Mouse (Mus musculus) neural tube, embryonic 10.5 days (tissue): ENCODE measurements around the gene Mroh7.
"Not testable (repeated sequence)": the region's sequence is repeated elsewhere in the genome, so short reads cannot be mapped to it uniquely, and the experiment has no call there.

Experiments used
- DNase-seq: peaks from one replicate; pipeline ENCODE4 v3.0.0-alpha.2; 2017; ENCODE audit warnings: low spot score; ENCODE audit errors: extremely low spot score

Gene Mroh7

DNA sequence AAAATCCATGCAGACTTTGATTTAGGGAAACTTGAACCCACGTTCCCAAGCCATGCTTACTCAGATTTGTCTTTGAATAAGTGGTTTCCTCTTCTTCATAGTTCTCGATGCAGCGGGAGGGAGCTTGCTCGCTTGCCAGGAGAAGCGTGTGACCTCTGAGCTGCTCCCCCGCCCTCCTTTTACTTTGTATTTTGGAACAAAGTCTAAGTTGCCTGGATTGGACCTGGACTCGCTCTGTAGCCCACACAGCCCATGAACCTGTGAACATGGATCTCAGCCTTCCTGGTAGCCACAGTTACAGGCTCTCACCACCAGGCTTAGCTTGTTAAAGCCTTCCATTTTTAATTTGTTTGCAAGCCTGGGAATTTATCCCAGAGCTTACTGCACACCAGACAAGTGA, at the start of gene Mroh7:
Mroh7 (minus strand) TSS at position 112 of the 400 bp plus-strand sequence.
- DNase-seq: no peak

DNA sequence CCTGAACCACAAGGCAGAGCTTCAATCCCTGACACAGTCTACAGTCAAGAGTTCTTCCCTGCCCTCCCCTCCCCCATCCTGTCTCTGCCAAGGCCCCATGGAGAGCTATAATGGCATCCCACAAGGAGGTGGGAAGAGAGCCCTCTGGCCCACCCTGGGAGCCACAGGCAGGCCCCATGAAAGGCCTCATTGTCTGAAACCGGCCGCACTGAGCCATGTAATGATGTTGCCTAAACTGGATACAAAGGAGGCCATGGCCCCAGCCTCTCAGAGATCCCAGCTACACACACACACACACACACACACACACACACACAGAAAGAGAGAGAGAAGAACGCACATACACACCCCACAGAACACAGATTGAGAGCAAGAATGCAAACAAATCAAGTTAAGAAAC, 49.3 kb upstream of the Mroh7 start:
- peak; percentile 63 for DNase-seq

DNA sequence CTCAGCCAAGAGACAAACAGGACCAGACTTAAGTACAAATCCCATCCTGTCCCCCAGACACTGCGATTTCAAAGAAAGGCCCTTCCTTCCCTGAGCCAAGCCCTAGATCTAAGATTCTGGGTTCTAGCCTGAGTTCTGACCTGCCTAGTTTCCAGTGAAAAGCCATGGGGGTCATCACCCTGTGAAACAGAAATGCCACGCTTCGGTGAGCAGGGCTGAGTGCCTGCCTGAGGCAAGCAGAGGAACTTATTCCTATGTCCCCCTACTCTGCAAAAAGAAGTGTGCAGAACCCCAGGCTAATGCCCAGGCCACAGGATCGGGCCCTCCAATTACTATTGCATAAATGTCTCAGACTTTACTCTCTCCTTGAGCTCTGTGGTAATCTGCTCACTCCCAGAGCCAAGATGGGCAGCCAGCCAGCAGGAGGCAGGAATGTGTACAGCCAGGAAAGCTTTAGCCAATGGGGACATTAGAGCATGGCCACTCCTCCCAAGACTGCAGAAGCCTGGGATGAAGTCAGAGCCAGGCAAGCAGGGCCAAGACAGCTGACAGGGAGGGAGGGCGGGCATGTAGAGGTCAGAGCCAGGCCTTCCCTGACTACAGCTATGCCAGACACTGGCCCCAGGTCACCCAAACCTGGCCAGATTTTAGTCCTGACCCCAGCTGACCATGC, 47.5 kb upstream of the Mroh7 start:
- peak; percentile 63 for DNase-seq

DNA sequence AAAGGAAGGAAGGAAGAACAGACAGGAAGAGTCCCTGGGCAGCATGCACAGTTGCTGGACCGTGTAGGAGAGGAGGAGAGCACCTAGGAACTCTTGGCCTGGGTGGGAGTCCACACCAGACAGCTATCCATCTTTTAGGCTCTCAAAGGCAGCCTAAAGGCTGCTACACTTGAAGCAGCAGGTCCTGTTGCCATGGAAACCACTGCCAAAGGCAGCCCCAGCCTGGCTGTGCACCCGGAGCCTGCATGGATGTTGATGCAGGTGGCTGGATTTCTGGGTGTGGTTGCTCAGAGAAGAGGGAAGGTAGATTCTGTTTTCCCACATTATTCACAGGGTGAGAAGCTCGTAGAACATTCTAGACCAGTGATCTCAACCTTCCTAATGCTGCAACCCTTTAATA, 46.3 kb upstream of the Mroh7 start:
- peak; percentile 63 for DNase-seq

DNA sequence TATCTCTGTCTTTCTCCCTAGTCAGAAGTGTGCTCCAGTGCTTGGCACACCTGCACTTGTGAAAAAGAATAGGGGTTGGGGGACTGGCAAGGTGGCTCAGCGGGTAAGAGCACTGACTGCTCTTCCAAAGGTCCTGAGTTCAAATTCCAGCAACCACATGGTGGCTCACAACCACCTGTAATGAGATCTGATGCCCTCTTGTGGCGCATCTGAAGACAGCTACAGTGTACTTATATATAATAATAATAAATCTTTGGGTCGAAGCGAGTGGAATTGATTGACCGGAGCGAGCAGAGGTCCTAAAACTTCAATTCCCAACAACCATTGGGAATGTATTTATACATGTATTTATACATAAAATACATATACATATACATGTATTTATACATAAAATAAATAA, 45.0 kb upstream of the Mroh7 start:
- DNase-seq: not testable (repeated sequence)

DNA sequence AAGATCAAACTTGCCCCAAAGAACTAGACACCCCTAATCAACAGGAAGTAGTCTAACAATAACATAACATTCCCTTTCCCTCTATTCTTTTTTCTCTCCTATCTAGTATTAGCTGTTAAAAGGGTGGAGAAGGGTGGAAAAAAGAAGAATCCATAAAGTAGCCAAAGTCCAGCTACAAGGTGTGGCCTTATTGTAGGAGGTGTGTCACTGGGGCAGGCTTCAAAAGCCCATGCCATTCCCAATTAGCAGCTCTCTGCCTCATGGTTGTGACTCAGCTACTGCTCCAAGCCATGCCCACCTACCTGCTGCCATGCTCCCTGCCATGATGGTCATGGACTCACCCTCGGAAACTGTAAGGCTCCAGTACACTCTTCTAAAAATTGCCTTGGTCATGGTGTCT, 41.8 kb upstream of the Mroh7 start:
- no peak for DNase-seq

- no peak for DNase-seq
Measured at GRCm38 (mm10) chr4:106769306-106769705, 38.6 kb upstream of the Mroh7 start.

- no peak for DNase-seq
Measured at GRCm38 (mm10) chr4:106764166-106764565, 33.4 kb upstream of the Mroh7 start.

GRCm38 (mm10) chr4:106751726-106752125, 21.0 kb upstream of the Mroh7 start:
- no peak for DNase-seq

GRCm38 (mm10) chr4:106749699-106750098, 19.0 kb upstream of the Mroh7 start:
- DNase-seq: peak; percentile 79

- DNase-seq: no peak
Measured at GRCm38 (mm10) chr4:106747001-106747580, 16.4 kb upstream of the Mroh7 start.

DNA sequence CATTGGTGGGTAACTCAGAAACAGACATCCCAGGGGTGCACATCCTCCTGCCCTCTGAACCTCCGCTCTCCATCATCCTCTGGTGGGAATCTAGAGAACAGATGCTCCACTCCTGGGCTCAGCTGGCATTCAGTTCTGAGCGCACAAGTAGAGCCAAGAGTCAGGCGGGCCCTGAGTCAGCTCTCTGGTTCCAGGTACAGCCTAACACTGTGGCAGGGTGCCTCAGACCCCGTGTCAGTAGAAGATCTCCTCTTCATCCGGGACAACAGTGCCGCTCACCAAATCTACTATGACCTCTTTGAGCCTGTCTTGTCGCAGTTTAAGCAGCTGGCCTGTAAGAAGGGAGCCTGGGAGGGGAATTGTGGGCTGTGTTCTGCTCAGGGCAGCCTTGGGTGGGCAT, 15.1 kb upstream of the Mroh7 start:
- no peak for DNase-seq

- no peak for DNase-seq
Measured at GRCm38 (mm10) chr4:106737904-106738303, 7.2 kb upstream of the Mroh7 start.

- not testable (repeated sequence) for DNase-seq
Measured at GRCm38 (mm10) chr4:106736884-106737283, 6.2 kb upstream of the Mroh7 start.

DNA sequence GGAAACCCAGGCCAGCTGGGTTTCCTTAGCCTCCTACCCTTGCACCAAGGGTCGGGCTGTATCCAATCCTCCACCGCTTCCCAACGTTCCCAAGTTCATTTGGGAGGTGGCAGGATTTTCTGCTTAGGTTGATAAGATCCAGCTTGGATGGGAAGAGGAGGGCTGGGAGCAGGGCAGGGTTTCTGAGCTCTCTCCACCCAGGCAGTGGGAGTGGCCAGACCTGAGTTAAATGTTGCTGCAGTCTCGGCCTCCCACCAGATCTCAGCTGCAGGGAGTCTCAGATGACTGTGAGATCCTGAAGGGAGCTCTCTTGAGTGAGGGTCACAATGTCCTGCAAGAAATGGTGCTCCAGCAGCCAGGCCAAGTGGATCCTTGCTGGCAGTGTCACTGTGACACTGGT, 2.9 kb upstream of the Mroh7 start, which contains the start of gene Fam151a:
Fam151a (plus strand) TSS at position 254 of the 400 bp plus-strand sequence.
- DNase-seq: no peak

DNA sequence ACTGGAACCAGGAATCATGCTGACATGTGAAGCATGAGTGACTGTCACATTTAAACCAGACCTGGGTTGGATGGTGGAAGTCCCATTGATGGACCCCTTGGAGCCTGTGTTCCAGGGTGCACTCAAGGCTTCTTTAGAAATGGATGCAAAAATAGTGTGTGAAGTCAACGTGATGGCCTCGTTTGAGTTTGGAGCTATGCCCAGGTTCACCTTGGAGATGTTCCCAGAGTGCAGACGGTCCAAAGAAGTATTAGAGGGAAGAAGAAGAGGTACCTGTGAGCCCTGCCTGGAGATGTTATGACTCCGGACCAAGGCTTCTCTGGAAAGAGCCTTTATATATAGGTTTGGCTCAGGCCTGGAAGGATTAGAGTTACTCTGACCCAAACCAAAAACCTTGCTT, 10.1 kb downstream of the Mroh7 start:
- DNase-seq: no peak

DNA sequence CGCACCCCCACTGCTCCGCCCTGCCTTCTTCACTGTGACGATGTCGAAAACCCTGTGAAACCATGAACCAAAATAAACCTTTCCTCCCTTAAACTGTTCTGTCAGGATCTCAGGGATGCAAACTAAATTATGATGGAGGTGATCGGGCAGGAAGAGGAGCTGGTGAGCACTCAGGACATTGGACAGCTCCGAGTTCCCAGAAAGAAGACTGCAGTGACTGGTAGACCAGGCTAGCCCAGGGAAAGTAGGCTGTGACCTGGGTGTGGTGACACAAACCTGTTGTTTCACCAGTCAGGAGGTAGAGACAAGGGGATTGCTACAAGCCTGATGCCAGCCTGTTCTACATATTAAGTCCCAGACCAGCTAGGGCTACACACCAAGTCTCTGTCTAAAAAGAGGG, 17.1 kb downstream of the Mroh7 start:
- no peak for DNase-seq

- DNase-seq: peak; percentile 86
Measured at GRCm38 (mm10) chr4:106708408-106708807, 22.3 kb downstream of the Mroh7 start.

DNA sequence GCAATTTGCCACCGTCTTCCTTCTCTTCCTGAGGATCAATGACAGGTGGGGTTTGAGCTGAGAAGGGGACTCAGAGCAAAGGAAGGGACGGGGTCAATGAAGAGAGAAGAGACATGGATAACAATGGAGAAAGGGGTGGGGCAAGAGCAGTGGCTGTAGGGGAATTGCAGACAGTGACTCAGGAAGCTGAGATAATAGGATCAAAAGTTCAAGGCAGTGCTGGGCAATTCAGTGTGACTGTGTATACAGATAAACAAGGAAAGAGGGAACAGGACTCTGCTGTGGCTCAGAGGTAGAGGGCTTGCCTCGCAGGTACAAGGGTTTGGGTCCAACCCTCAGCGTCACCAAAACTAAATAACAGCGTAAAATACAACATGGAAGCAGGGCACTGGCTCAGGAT, 22.8 kb downstream of the Mroh7 start:
- no peak for DNase-seq

DNA sequence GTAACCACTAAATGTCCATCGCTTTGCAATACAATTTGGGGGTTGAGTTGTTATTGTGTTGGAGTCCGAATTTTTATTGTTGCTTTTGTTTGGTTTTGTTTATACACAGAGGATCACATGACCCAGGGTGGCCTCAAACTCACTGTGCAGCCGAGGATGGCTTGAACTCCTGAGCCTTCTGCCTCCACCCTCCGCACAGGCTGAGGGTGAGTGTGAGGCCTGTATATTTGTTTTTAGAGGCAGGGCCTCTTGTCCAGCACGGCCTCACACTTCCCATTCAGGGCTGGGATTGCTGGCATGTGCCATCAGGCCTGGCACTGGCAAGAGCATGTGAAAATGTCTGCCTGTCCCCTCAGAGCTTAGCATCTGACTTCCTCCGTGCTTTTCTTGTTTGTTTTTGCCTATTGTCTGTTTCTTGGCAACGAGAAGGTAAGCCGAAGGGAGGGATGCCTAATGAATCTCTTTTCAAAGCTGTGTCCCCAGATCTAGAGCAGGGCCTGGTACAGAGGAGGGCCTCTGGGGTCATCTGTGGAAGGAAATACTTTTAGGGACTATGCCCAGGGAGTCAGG, 25.5 kb downstream of the Mroh7 start:
- no peak for DNase-seq

- no peak for DNase-seq
Measured at GRCm38 (mm10) chr4:106704416-106704815, 26.3 kb downstream of the Mroh7 start.

- DNase-seq: no peak
Measured at GRCm38 (mm10) chr4:106703956-106704355, 26.8 kb downstream of the Mroh7 start.

DNA sequence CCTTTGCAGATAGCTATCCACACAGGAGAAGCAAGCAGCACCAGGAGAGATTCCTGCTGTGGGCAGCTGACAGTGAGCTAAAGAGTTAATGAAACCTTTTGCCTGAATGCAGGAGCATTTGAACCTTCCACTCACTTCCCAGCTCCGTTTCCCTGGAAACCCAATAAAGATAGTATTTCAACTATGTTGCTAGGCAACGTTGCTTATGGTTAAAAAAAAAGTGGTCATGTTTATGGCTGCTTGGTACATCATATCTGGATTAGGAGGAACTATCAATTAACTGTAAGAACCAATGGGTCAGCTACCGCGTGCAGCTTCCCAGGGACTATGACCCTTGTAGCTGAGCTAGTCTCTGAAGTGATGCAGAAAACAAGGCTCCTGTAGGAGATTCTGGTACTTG, 29.9 kb downstream of the Mroh7 start:
- DNase-seq: no peak
